Mouse (Mus musculus) cerebellum, adult 2 months (tissue): ENCODE data around the gene Ap1m1.

ENCODE experiments used
- CTCF ChIP-seq: fragments of 200-500 bp; IDR thresholded peaks from 2 replicates; pipeline ENCODE4 v1.5.1; 2011; ENCODE audit warnings: low read depth, mild to moderate bottlenecking, control low read depth, low read length, moderate library complexity, borderline replicate concordance; ENCODE audit not compliant: insufficient read depth
- POLR2A ChIP-seq: fragments of 200-500 bp; IDR thresholded peaks from 2 replicates; pipeline ENCODE4 v1.6.1; 2011; ENCODE audit warnings: low read length, control low read depth, borderline replicate concordance; ENCODE audit not compliant: insufficient read depth

DNA sequence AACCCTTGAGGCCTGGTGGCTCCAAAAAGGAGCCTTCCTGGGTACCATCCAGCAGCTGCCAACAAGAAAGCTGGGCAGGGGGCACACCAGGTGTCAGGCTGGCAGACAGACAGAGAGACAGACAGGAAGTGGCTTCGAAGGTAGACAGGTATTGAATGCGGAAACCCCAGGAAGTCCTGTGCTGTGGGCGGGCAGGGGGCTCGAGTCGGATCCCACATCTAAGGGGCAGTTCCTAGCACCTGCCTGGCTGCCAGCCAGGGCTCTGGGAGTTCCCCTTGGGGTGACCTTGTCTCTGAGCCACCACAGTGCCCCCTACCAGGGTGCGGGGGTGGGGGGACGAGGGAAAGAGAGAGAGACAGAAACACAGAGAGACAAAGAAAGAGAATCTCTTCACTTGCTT lies 39.3 kb downstream of the Ap1m1 start:
- TF ChIP-seq CTCF (no peak), POLR2A (no peak)
